Mouse (Mus musculus) CH12.LX (cell line): ENCODE measurements at regions not wholly inside any gene's neighbourhood (a gene's known extent, or its start where the extent isn't known, plus 50 kb on each side); places are given as distances from the start of the nearest gene placed in this dataset.

Experiments used
- DNase-seq: peaks from one replicate; pipeline ENCODE4 v3.0.0-alpha.2; 2013; ENCODE audit errors: extremely low read depth
- H3K27ac ChIP-seq: 2 replicates; pipeline ENCODE4 v1.5.1; 2012; ENCODE audit warnings: low read depth, mild to moderate bottlenecking, control low read depth, moderate library complexity; ENCODE audit not compliant: insufficient read depth
- H3K27me3 ChIP-seq: replicated peaks from 2 replicates; pipeline ENCODE3; 2012; ENCODE audit warnings: inconsistent platforms
- H3K36me3 ChIP-seq, 2 experiments: replicated peaks in 1 of 2; 2 replicates each; pipeline versions ENCODE3 to v1.6.1; 2012; ENCODE audit warnings: inconsistent platforms in 1 of 2, low read length in 1 of 2, mild to moderate bottlenecking in 1 of 2, mixed read lengths in 1 of 2, moderate library complexity in 1 of 2; ENCODE audit not compliant: control insufficient read depth in 1 of 2, insufficient read depth in 1 of 2
- H3K4me1 ChIP-seq, 2 experiments: 2 replicates each; pipeline ENCODE4 v1.6.1; 2012; ENCODE audit warnings: inconsistent platforms in 1 of 2, moderate library complexity in 1 of 2; ENCODE audit not compliant: insufficient read depth in 2 of 2, control insufficient read depth in 1 of 2
- H3K4me2 ChIP-seq: 2 replicates; pipeline ENCODE4 v1.6.1; 2012; ENCODE audit warnings: low read depth, mild to moderate bottlenecking, control low read depth; ENCODE audit not compliant: poor library complexity, insufficient read depth, severe bottlenecking
- H3K4me3 ChIP-seq, 3 experiments: fragments of 150-350 bp in 1 of 3; sonication (generic) in 1 of 3; replicated peaks in 1 of 3; 2 replicates each; pipeline versions ENCODE3 to v1.5.1; 2011 to 2012; ENCODE audit warnings: low read depth in 2 of 3, low read length in 2 of 3, mild to moderate bottlenecking in 2 of 3, moderate library complexity in 2 of 3, control low read depth in 1 of 3, improper control_type of control experiment in 1 of 3, inconsistent platforms in 1 of 3, mixed read lengths in 1 of 3; ENCODE audit not compliant: poor library complexity in 1 of 3
- H3K79me2 ChIP-seq: replicated peaks from 2 replicates; pipeline ENCODE4 v1.6.1; 2012; ENCODE audit warnings: mild to moderate bottlenecking, moderate library complexity; ENCODE audit not compliant: control insufficient read depth, poor library complexity, insufficient read depth, severe bottlenecking; ENCODE audit errors: extremely low read depth
- H3K9ac ChIP-seq: 2 replicates; pipeline ENCODE4 v1.6.1; 2012; ENCODE audit warnings: low read depth, mild to moderate bottlenecking, control low read depth, moderate library complexity; ENCODE audit not compliant: insufficient read depth
- H3K9me3 ChIP-seq: replicated peaks from 2 replicates; pipeline ENCODE3; 2012; ENCODE audit warnings: low read length, inconsistent platforms, mixed read lengths
- ETS1 ChIP-seq: conservative IDR thresholded peaks from 2 replicates; pipeline ENCODE4 v1.6.1; 2012; ENCODE audit warnings: low read depth, mild to moderate bottlenecking, inconsistent platforms, low read length, improper control_type of control experiment, moderate library complexity
- JUND ChIP-seq: conservative IDR thresholded peaks from 2 replicates; pipeline ENCODE4 v1.6.1; 2011; ENCODE audit warnings: low read depth, low read length, improper control_type of control experiment
- MAZ ChIP-seq: IDR thresholded peaks from 2 replicates; pipeline ENCODE4 v1.6.1; 2012; ENCODE audit warnings: low read depth, mild to moderate bottlenecking, inconsistent platforms, low read length, improper control_type of control experiment, moderate library complexity
- MXI1 ChIP-seq: IDR thresholded peaks from 2 replicates; pipeline ENCODE4 v1.6.1; 2011; ENCODE audit warnings: mild to moderate bottlenecking, low read depth, low read length, improper control_type of control experiment
- POLR2A ChIP-seq: IDR thresholded peaks from 2 replicates; pipeline ENCODE4 v1.6.1; 2011; ENCODE audit warnings: low read depth, mild to moderate bottlenecking, improper control_type of control experiment, low read length
- POLR2AphosphoS2 ChIP-seq: IDR thresholded peaks from 2 replicates; pipeline ENCODE4 v1.6.1; 2011; ENCODE audit warnings: low read depth, low read length, improper control_type of control experiment
- RAD21 ChIP-seq: IDR thresholded peaks from 2 replicates; pipeline ENCODE4 v1.6.1; 2011; ENCODE audit warnings: low read depth, mild to moderate bottlenecking, low read length, improper control_type of control experiment, moderate library complexity
- SMC3 ChIP-seq: IDR thresholded peaks from 2 replicates; pipeline ENCODE4 v1.6.1; 2011; ENCODE audit warnings: low read depth, low read length, improper control_type of control experiment
- TBP ChIP-seq: conservative IDR thresholded peaks from 2 replicates; pipeline ENCODE4 v1.6.1; 2011; ENCODE audit warnings: low read depth, low read length, improper control_type of control experiment
- TCF12 ChIP-seq: IDR thresholded peaks from 2 replicates; pipeline ENCODE4 v1.6.1; 2014; ENCODE audit warnings: low read depth, mild to moderate bottlenecking, inconsistent platforms, low read length, improper control_type of control experiment
- USF1 ChIP-seq: IDR thresholded peaks from 2 replicates; pipeline ENCODE4 v1.6.1; 2014; ENCODE audit warnings: low read depth, mild to moderate bottlenecking, inconsistent platforms, low read length, improper control_type of control experiment
- USF2 ChIP-seq: conservative IDR thresholded peaks from 2 replicates; pipeline ENCODE4 v1.6.1; 2011; ENCODE audit warnings: low read depth, low read length, improper control_type of control experiment
- ZMIZ1 ChIP-seq: IDR thresholded peaks from 2 replicates; pipeline ENCODE4 v1.6.1; 2012; ENCODE audit warnings: low read depth, mild to moderate bottlenecking, inconsistent platforms, low read length, improper control_type of control experiment
- dilution Hi-C: fragments of 300-500 bp; cut with MboI; formaldehyde crosslinking; loops from 2 replicates; pipeline ENCODE4 v1.14.3; 2020; ENCODE audit warnings: low sequenced_read_pairs; ENCODE audit not compliant: extremely low pct_unique_long_range_greater_than_20kb, extremely low pct_ligation_motif_present
- in situ Hi-C: fragments of 300-500 bp; cut with MboI; formaldehyde crosslinking; loops from 3 replicates; pipeline ENCODE4 v1.14.3; 2019; ENCODE audit warnings: low sequenced_read_pairs, low pct_ligation_motif_present, low pct_unique_long_range_greater_than_20kb, mixed read lengths

DNA sequence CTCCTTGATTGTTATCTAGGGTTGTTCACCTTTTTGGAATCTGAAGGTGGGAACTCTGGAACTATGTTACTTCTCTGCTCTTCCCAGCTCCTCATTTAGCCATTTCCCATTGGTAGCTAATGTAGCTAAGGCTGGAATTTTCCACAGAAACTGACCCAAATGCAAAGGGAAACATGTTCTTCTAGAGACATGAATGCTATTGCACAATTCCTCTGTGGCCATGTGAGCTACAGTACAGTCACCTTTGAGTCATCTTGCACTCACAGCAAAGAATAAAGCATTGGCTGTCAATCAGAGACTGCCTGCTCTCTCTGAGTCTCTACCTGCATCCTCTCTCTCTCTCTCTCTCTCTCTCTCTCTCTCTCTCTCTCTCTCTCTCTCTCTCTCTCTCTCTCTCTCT is 378.1 kb downstream of the Dcdc2c start:
- no peak for DNase-seq
- in situ Hi-C loops (no loop called here), dilution Hi-C loops (no loop called here)
- Histone ChIP-seq H3K9ac (no peak overlapping the region), H3K79me2 (no peaks in the 10 kb centered on the region), H3K4me2 (no peak overlapping the region), H3K27ac (no peak overlapping the region), H3K27me3 (no peaks in the 10 kb centered on the region), H3K4me1 (no peaks in the 10 kb centered on the region), H3K9me3 (no peaks in the 10 kb centered on the region), H3K4me3 (no peak overlapping the region), H3K36me3 (no peaks in the 10 kb centered on the region)
- no peak for TF ChIP-seq POLR2A
- no peak for TF ChIP-seq ZMIZ1
- no peak for TF ChIP-seq ETS1
- TF ChIP-seq TCF12: no peak
- no peak for TF ChIP-seq USF2

DNA sequence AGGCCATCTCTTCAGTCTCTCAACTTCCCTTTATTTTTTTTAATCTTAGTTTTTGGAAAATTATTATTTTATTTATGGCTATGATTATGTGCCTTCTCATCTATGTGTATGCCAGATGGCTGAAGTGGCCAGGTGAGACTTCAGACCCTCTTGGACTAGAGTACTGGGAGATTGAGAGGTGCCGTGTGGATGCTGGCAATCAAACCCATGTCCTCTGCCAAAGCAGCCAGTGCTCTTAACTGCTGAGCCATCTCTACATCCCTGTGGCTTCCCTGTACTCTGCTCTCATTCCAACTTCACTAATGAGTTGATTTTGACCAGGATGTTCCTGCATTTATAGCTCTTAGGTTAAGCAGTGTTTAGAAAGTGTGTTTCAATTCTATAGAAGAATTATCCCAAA is 393.4 kb downstream of the Dcdc2c start:
- H3K9ac ChIP-seq: no peak overlapping the region
- no peaks in the 10 kb centered on the region for H3K27me3 ChIP-seq
- no peak for DNase-seq
- H3K4me3 ChIP-seq: no peak overlapping the region
- H3K79me2 ChIP-seq: no peaks in the 10 kb centered on the region
- no peaks in the 10 kb centered on the region for H3K9me3 ChIP-seq
- H3K4me1 ChIP-seq: no peaks in the 10 kb centered on the region
- no peak overlapping the region for H3K4me2 ChIP-seq
- TF ChIP-seq USF1 (no peak), MAZ (no peak), RAD21 (no peak), SMC3 (no peak)
- in situ Hi-C loops (no loop called here), dilution Hi-C loops (no loop called here)
- H3K27ac ChIP-seq: no peak overlapping the region
- no peaks in the 10 kb centered on the region for H3K36me3 ChIP-seq

DNA sequence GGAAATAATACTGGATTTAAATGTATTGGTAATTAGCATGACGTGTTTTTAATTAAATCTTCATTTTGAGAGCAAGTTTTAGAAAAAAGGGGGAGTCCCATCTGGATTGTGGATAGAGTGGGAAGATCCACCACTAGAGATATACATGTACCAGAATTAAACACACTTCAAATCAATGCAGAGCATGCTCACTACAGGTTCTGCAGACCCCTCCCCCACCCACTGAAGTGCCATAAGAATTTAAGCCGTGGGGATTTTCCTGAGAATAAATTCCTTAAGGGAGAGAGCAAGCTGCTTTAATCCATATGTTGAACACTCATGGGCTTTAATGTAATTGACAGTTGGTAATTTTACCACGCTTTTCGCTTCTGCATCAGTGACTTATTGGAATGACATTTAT is 401.4 kb downstream of the Dcdc2c start:
- no peaks in the 10 kb centered on the region for H3K79me2 ChIP-seq
- H3K4me3 ChIP-seq: no peak overlapping the region
- dilution Hi-C loops (no loop called here), in situ Hi-C loops (no loop called here)
- no peak overlapping the region for H3K9ac ChIP-seq
- H3K27me3 ChIP-seq: no peaks in the 10 kb centered on the region
- no peak for DNase-seq
- TF ChIP-seq POLR2AphosphoS2 (no peak), SMC3 (no peak), TBP (no peak), JUND (no peak), MXI1 (no peak)
- no peak overlapping the region for H3K27ac ChIP-seq
- H3K36me3 ChIP-seq: no peaks in the 10 kb centered on the region
- H3K4me2 ChIP-seq: no peak overlapping the region
- no peaks in the 10 kb centered on the region for H3K4me1 ChIP-seq
- no peaks in the 10 kb centered on the region for H3K9me3 ChIP-seq
